8 mouse cellular contexts compared by ENCODE assay signal in the genomic region with DNA sequence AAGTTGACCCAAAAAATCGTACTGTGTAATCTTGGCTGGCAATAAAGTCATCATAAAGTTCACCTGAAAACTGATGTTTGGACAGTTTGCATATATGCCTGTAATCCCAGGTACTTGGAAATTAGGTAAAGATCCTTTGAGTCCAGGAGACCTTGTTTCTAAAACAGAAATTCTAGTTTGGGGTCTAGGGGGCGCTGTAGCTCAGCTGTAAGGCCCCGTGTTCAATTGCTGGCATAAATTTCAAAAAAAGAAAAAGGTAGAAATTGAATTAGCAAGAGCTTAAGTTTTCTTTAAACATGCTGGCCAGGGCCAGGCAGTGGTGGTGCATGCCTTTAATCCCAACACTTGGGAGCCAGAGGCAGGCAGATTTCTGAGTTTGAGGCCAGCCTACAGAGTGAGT. TPM values are rescaled to one million over a fixed set of nuclear protein-coding genes. Genes with fewer than 3 reads are reported as not detected.
DNase-seq lines count a peak whose midpoint lies in the region; ATAC-seq and TF ChIP-seq lines count a peak whose summit lies in the region.

No protein-coding gene starts in this region.

- DNase-seq in heart, postnatal 0 days (ENCODE audit: low spot score), result no peak
- DNase-seq in heart, adult 9 months (ENCODE audit: low spot score in 2 of 2), result no peak
- peak; percentile 38 for DNase-seq in right cerebral cortex, postnatal 4 days
- no peak for DNase-seq in right cerebral cortex, postnatal 10 days (ENCODE audit: low spot score in 2 of 2)
- DNase-seq in brain, embryonic 14.5 days (ENCODE audit: low read depth), result peak; percentile 47
- DNase-seq in naive thymus-derived CD4-positive, alpha-beta T cell, adult 2 months (ENCODE audit: low read depth), result peak; percentile 74
- no peak for DNase-seq in gastrocnemius, adult 8-10 months (ENCODE audit: low spot score in 2 of 2)
- no peak for DNase-seq in adrenal gland, adult 18-20 months (ENCODE audit: low spot score in 2 of 2)

- no peak for TF ChIP-seq EP300 in heart, postnatal 0 days (IDR thresholded peaks at IDR 0.05; ENCODE audit: low read depth)

- peak; percentile 28; the same call in 1 of the 2 replicates for TF ChIP-seq CTCF in heart, postnatal 0 days (IDR thresholded peaks at IDR 0.05; ENCODE audit: low read depth)
- peak; percentile 34; the same call in 1 of the 2 replicates for TF ChIP-seq CTCF in brain, embryonic 14.5 days (IDR thresholded peaks at IDR 0.05; ENCODE audit: borderline replicate concordance, extremely low read depth, insufficient read depth, insufficient read length)

- no peaks in the 10 kb centered on the region for H3K4me1 ChIP-seq in heart, postnatal 0 days (ENCODE audit: control insufficient read depth, insufficient read depth)

- WGBS in heart, postnatal 0 days, result 28% methylated on average over 3 of the region's 3 CpGs

- no peak for ATAC-seq in heart, postnatal 0 days (ENCODE audit: insufficient read depth, low read depth)

- H3K9ac ChIP-seq in heart, postnatal 0 days (replicated peaks; ENCODE audit: low read depth, low read length), result no peak overlapping the region

- H3K27me3 ChIP-seq in heart, postnatal 0 days (ENCODE audit: control insufficient read depth, insufficient read depth, low read length), result no peaks in the 10 kb centered on the region

- H3K36me3 ChIP-seq in heart, postnatal 0 days (replicated peaks; ENCODE audit: control insufficient read depth, insufficient read depth, low read length), result peaks cover 45% of the 10 kb centered on the region

- H3K4me3 ChIP-seq in heart, postnatal 0 days (ENCODE audit: low read depth, low read length), result no peak overlapping the region

- no peak overlapping the region for H3K4me2 ChIP-seq in heart, postnatal 0 days (ENCODE audit: low read depth, low read length)

- H3K27ac ChIP-seq in heart, postnatal 0 days (ENCODE audit: low read depth), result no peak overlapping the region

- no peak for TF ChIP-seq POLR2A in brain, embryonic 14.5 days (IDR thresholded peaks at IDR 0.05; ENCODE audit: borderline replicate concordance, extremely low read depth, insufficient read depth, insufficient read length, poor library complexity, severe bottlenecking)

- no peaks in the 10 kb centered on the region for H3K9me3 ChIP-seq in heart, postnatal 0 days (replicated peaks; ENCODE audit: control insufficient read depth, low read length)

RNA-seq across cellular contexts. Expression of a gene that starts 9.6 kb away (rescaled TPM):
- total RNA-seq in heart, postnatal 0 days (2014; rRNA removed; ENCODE audit: low replicate concordance), result 59.6 and 131 TPM in 2 replicates
- polyA plus RNA-seq in heart, postnatal 0 days (2015; fragmentation: Nextera tagmentation; extraction: Ambion mirVana), result 445 and 462 TPM in 2 replicates
- polyA plus RNA-seq in brain, embryonic 14.5 days (2012; rRNA removed), result 197 and 215 TPM in 2 replicates
- 100 to 1,000 TPM in 3 of 4 experiments, 10 to 100 TPM in 1; 90.3 to 113 (median 101) TPM for total RNA-seq in gastrocnemius, adult 8-10 months (2022)
- total RNA-seq in adrenal gland, adult 18-20 months (2021), result 100 to 1,000 TPM; 133 to 140 TPM

Comparison
In these comparisons a context has a peak if more than half of its experiments do, and no peak if none do; other contexts are left out.
1. DNase-seq: peak in right cerebral cortex, postnatal 4 days (single experiment), brain, embryonic 14.5 days (single experiment) and naive thymus-derived CD4-positive, alpha-beta T cell, adult 2 months (single experiment); none in heart, postnatal 0 days (single experiment), heart, adult 9 months (0 of 2), right cerebral cortex, postnatal 10 days (0 of 2), gastrocnemius, adult 8-10 months (0 of 2) and adrenal gland, adult 18-20 months (0 of 2).